Mouse (Mus musculus) spleen, adult 2 months (tissue): ENCODE measurements around the gene Upp2. TPM values are rescaled to one million over a fixed set of nuclear protein-coding genes. Genes with fewer than 3 reads are reported as not detected.

Experiments
- DNase-seq, 2 experiments: peaks; one replicate each; pipeline versions ENCODE4 v3.0.0 to v3.0.0-alpha.2; 2012 to 2021; ENCODE audit warnings: low spot score in 2 of 2, low read depth in 1 of 2
- H3K27ac ChIP-seq: fragments of 200-500 bp; 2 replicates; pipeline ENCODE4 v1.5.1; 2012; ENCODE audit warnings: low read length, inconsistent platforms; ENCODE audit not compliant: insufficient read depth
- H3K27me3 ChIP-seq: fragments of 200-500 bp; 2 replicates; pipeline ENCODE4 v1.6.1; 2012; ENCODE audit warnings: mild to moderate bottlenecking, moderate library complexity, low read length, inconsistent platforms; ENCODE audit not compliant: control insufficient read depth, insufficient read depth
- H3K36me3 ChIP-seq: fragments of 200-500 bp; 2 replicates; pipeline ENCODE4 v1.6.1; 2012; ENCODE audit warnings: mild to moderate bottlenecking, low read length, inconsistent platforms; ENCODE audit not compliant: control insufficient read depth, insufficient read depth
- H3K4me1 ChIP-seq: fragments of 200-500 bp; 2 replicates; pipeline ENCODE4 v1.6.1; 2011; ENCODE audit warnings: inconsistent platforms; ENCODE audit not compliant: control insufficient read depth, insufficient read depth, insufficient read length
- H3K4me3 ChIP-seq: fragments of 200-500 bp; 2 replicates; pipeline ENCODE4 v1.5.1; 2011; ENCODE audit warnings: mild to moderate bottlenecking, inconsistent platforms; ENCODE audit not compliant: insufficient read depth, insufficient read length; ENCODE audit errors: extremely low read depth
- CTCF ChIP-seq: fragments of 200-500 bp; IDR thresholded peaks from 2 replicates; pipeline ENCODE4 v1.5.1; 2011; ENCODE audit warnings: mild to moderate bottlenecking, inconsistent platforms; ENCODE audit not compliant: insufficient read depth, insufficient read length, insufficient replicate concordance; ENCODE audit errors: extremely low read depth
- POLR2A ChIP-seq: fragments of 200-500 bp; IDR thresholded peaks from 2 replicates; pipeline ENCODE4 v1.6.1; 2011; ENCODE audit warnings: low read depth, low read length, inconsistent platforms
- WGBS: fragments of 180-500 bp; shearing (Covaris S2); methylation state at CpG from one replicate; pipeline ENCODE4 v1.1.7; 2018; 5-methylcytosine and 5-hydroxymethylcytosine counted together
- polyA plus RNA-seq: library from polyadenylated mRNA; depleted of rRNA; stranded (reverse); fragments of >200 nt; gene quantifications from 2 replicates; pipeline ENCODE4 v1.2.3, GENCODE M21; 2012

Gene Upp2
- polyA plus RNA-seq, 1 experiment = 1.3 TPM

DNA sequence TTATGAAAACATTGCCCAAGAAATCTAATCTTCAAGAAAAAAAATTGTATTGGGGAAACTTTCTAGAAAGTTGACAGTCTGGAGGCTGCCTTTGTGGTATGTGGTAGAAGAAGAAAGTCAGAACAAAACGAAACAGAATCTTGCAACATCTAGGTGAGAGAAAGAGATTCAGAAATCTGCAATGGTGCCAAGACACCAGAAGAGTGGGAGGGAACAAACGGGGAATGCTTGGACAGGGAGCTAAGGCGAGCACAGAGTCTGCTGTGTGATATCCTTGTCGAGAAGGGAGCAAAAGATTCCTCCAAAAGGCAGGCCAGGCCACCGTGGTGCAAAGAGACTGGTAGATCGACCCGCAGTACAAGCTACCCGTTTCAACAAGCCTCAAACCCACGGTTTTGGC is 232.0 kb downstream of the Upp2 start:
- 79% methylated on average over 9 of the region's 9 CpGs for WGBS
- no peak for DNase-seq

DNA sequence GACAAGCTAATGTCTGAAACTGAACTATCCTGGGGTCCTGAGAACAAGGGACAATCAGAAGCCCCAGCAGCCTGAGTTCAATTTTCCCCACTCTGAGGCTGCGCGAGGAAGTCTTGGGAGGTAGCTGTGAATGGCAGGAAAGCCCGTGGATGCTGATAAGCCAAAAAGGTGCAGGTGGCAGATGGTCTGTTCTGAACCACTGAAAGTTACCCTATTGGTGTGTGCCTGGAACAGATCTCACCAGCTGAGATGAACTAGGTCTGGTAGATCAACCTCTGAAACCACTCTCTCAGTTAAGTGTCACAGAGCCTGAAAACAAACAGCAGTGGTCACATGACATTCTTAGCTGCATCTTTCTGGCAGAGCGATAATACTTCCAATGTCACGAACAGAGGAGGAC is 232.5 kb downstream of the Upp2 start:
- Histone ChIP-seq H3K27ac (no peak overlapping the region), H3K4me3 (no peak overlapping the region), H3K4me1 (no peaks in the 10 kb centered on the region), H3K36me3 (no peaks in the 10 kb centered on the region), H3K27me3 (no peaks in the 10 kb centered on the region)
- TF ChIP-seq CTCF = no peak
- TF ChIP-seq POLR2A = no peak
- DNase-seq = no peak
- WGBS = 80% methylated on average over 5 of the region's 5 CpGs

More for the DNA sequence above, 232.0 kb downstream of the Upp2 start:
- Histone ChIP-seq H3K4me1 (no peaks in the 10 kb centered on the region), H3K36me3 (no peaks in the 10 kb centered on the region), H3K27me3 (no peaks in the 10 kb centered on the region), H3K27ac (no peak overlapping the region), H3K4me3 (no peak overlapping the region)
- no peak for TF ChIP-seq CTCF

DNA sequence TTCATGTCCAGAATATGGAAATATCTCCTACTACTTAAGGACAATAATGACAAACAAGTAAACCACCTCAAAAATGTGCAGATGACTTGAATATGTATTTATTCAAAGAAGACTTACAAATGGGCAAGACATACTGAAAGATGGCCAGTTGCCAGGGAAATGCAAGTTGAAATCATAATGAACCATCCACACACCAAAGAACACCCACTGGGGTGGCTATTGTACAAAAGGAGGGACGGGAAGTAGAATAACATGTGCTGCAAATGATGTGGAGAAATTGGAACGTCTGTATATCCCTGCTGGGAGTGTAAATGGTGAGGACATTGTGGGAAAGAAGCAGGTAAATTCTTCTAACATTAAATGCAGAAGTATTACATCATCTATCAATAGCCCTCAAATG is 245.8 kb downstream of the Upp2 start:
- DNase-seq = no peak
- 56% methylated on average over 2 of the region's 2 CpGs for WGBS
- Histone ChIP-seq H3K27me3 (no peaks in the 10 kb centered on the region), H3K4me3 (no peak overlapping the region), H3K27ac (no peak overlapping the region), H3K4me1 (no peaks in the 10 kb centered on the region), H3K36me3 (no peaks in the 10 kb centered on the region)
- TF ChIP-seq CTCF (no peak), POLR2A (no peak)

GRCm38 (mm10) chr2:58828910-58829600 is 262.0 kb downstream of the Upp2 start:
- Histone ChIP-seq H3K27me3 (no peaks in the 10 kb centered on the region), H3K36me3 (no peaks in the 10 kb centered on the region), H3K27ac (no peak overlapping the region), H3K4me3 (no peak overlapping the region), H3K4me1 (no peaks in the 10 kb centered on the region)
- TF ChIP-seq CTCF = no peak
- no peak for TF ChIP-seq POLR2A
- no peak for DNase-seq
- WGBS = 84% methylated on average over 3 of the region's 3 CpGs

DNA sequence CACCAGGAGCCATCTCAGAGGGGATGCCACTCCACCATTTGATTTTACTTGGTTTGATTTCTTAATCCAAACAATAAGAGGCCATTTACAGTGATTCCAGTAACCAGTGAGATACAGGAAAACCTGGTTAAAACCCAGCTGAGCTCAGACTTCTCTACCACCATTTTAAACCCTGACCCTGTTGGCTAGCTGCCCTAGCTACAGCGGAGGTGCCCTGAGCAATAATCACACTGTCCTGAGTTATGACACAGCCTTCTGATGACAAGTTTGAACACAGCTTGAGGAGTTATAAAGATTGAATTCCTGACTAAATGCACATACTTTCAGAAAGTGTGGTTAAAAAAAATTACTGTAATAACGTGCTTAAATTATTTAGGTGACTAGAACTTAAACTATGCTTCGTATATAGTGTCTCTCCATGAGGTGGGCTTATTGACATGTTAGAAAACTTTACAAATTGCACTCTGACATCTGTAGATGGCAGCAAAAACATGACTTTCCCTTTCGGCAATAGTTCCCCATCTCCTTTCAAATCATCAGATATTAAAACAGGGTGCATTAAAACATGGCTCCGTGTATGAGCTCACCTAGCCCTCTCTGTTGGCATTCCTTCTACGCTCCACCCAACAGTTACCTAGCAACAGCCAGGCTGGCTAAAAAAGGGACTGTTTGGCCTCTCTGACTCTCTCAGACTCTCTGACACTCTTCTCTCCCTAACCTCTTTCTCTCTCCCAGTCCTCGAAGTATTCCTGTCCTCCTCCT is 263.1 kb downstream of the Upp2 start:
- no peaks in the 10 kb centered on the region for H3K4me1 ChIP-seq
- no peaks in the 10 kb centered on the region for H3K36me3 ChIP-seq
- no peak for DNase-seq
- no peak overlapping the region for H3K4me3 ChIP-seq
- WGBS = 65% methylated on average over 7 of the region's 7 CpGs
- no peak overlapping the region for H3K27ac ChIP-seq
- H3K27me3 ChIP-seq = no peaks in the 10 kb centered on the region
- TF ChIP-seq CTCF (no peak), POLR2A (no peak)

GRCm38 (mm10) chr2:58832253-58832980 is 265.3 kb downstream of the Upp2 start:
- DNase-seq = no peak
- WGBS = 93% methylated on average over 20 of the region's 20 CpGs
- no peak overlapping the region for H3K27ac ChIP-seq
- H3K4me3 ChIP-seq = no peak overlapping the region
- TF ChIP-seq POLR2A = no peak
- no peak for TF ChIP-seq CTCF
- no peaks in the 10 kb centered on the region for H3K27me3 ChIP-seq
- H3K36me3 ChIP-seq = no peaks in the 10 kb centered on the region
- no peaks in the 10 kb centered on the region for H3K4me1 ChIP-seq

DNA sequence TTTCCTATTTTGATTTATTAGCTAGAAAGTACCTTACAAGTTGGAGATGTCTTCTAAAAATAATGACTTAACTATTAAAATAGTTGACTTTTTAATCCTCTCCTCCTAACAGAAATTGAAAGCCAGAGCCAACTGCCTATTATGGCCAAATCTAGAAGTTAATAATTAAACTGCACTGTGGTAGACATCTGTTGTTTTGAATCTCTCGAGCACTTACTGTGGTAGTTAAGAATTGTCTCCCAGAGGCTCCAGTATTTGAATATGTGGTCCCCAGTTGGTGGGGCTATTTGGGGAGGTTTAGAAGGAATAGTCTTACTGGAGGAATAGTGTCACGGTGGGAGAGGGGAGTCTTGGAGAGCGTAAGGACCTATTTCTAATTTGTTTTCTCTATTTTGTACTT is 273.9 kb downstream of the Upp2 start:
- TF ChIP-seq CTCF = no peak
- no peak for TF ChIP-seq POLR2A
- WGBS = 88% methylated on average over 3 of the region's 3 CpGs
- H3K27ac ChIP-seq = no peak overlapping the region

More for the DNA sequence above, 273.9 kb downstream of the Upp2 start:
- H3K27me3 ChIP-seq = no peaks in the 10 kb centered on the region
- no peak for DNase-seq
- H3K4me3 ChIP-seq = no peak overlapping the region
- H3K36me3 ChIP-seq = no peaks in the 10 kb centered on the region
- no peaks in the 10 kb centered on the region; the same call in 1 of the 2 replicates for H3K4me1 ChIP-seq
